Mouse (Mus musculus) small intestine, adult 2 months (tissue): ENCODE results near the gene Clec2l. TPM values are rescaled to one million over a fixed set of nuclear protein-coding genes. Genes with fewer than 3 reads are reported as not detected.

ENCODE experiments used
- H3K27ac ChIP-seq: fragments of 200-500 bp; 2 replicates; pipeline ENCODE4 v1.5.1; 2012; ENCODE audit warnings: low read depth, low read length, control low read depth, inconsistent platforms; ENCODE audit not compliant: insufficient read depth
- H3K27me3 ChIP-seq: fragments of 200-500 bp; 2 replicates; pipeline ENCODE4 v1.6.1; 2012; ENCODE audit warnings: mild to moderate bottlenecking, moderate library complexity, low read length, inconsistent platforms; ENCODE audit not compliant: control insufficient read depth, insufficient read depth
- H3K36me3 ChIP-seq: fragments of 200-500 bp; 2 replicates; pipeline ENCODE4 v1.6.1; 2012; ENCODE audit warnings: mild to moderate bottlenecking, low read length, control low read depth, inconsistent platforms; ENCODE audit not compliant: control insufficient read depth, insufficient read depth
- H3K4me1 ChIP-seq: fragments of 200-500 bp; 2 replicates; pipeline ENCODE4 v1.6.1; 2012; ENCODE audit warnings: low read length, inconsistent platforms, mixed read lengths; ENCODE audit not compliant: control insufficient read depth, insufficient read depth, insufficient read length
- H3K4me3 ChIP-seq: fragments of 200-500 bp; 2 replicates; pipeline ENCODE4 v1.5.1; 2012; ENCODE audit warnings: low read depth, mild to moderate bottlenecking, control low read depth, inconsistent platforms, low read length, moderate library complexity
- CTCF ChIP-seq: fragments of 200-500 bp; IDR thresholded peaks from 2 replicates; pipeline ENCODE4 v1.5.1; 2012; ENCODE audit warnings: low read depth, mild to moderate bottlenecking, control low read depth, inconsistent platforms, low read length, moderate library complexity, mixed read lengths; ENCODE audit not compliant: insufficient replicate concordance, insufficient read length; ENCODE audit errors: extremely low read depth
- POLR2A ChIP-seq: fragments of 200-500 bp; IDR thresholded peaks from 2 replicates; pipeline ENCODE4 v1.6.1; 2012; ENCODE audit warnings: low read depth, mild to moderate bottlenecking, control low read depth, inconsistent platforms, low read length, moderate library complexity
- WGBS: fragments of 180-500 bp; shearing (Covaris S2); methylation state at CpG from one replicate; pipeline ENCODE4 v1.1.7; 2018; 5-methylcytosine and 5-hydroxymethylcytosine counted together
- polyA plus RNA-seq: library from polyadenylated mRNA; depleted of rRNA; stranded (reverse); fragments of >200 nt; gene quantifications from 2 replicates; pipeline ENCODE4 v1.2.3, GENCODE M21; 2012; rRNA removed

Clec2l gene
- polyA plus RNA-seq, 1 experiment, result 0.53 TPM

DNA sequence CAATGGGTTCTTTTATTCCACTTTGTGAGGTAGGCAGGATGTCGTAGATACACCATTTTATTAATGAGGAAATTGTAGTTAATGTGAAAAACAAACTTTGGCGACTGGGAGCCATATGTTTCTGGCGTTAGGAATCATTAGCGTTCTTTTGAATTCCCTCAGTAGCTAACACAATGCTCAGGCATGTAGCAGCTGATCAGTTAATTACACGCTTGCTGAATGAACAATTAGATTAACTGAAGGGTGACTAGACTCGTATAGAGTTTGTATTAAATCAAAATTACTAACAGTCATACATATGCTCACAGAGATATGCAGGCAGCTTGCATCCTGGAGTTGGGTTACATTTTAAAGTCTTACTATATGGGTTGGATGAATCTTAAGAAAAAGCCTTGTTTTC is 56.4 kb downstream of the Clec2l start:
- 90% methylated on average over 6 of the region's 6 CpGs for WGBS
- Histone ChIP-seq H3K4me3 (no peak overlapping the region), H3K27ac (no peak overlapping the region), H3K36me3 (peaks cover 51% of the 10 kb centered on the region), H3K4me1 (no peaks in the 10 kb centered on the region), H3K27me3 (no peaks in the 10 kb centered on the region)
- no peak for TF ChIP-seq POLR2A

DNA sequence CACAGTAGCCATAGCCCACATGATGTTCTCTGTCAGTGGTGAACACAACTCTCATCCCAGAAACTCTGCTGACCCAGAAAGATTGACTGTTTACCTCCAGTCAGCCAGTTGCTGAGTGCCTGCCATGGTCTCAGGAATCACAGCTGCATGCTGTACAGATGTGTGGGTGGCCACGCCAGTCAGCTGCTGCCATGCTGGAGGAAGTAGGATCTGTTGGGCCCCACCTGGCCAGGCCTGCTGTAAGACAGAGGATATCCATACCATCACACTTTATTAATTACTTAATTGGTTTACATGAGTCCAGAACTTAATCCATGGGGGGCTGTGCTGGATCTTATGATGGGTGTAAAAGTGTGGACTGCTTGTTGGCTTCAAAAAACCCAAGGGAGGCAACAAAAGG is 58.5 kb downstream of the Clec2l start:
- WGBS, result 82% methylated on average over 1 of the region's 1 CpGs
- no peaks in the 10 kb centered on the region for H3K4me1 ChIP-seq
- H3K4me3 ChIP-seq, result no peak overlapping the region
- H3K36me3 ChIP-seq, result peaks cover 38% of the 10 kb centered on the region
- TF ChIP-seq POLR2A (no peak), CTCF (no peak)
- H3K27ac ChIP-seq, result no peak overlapping the region
- no peaks in the 10 kb centered on the region for H3K27me3 ChIP-seq

DNA sequence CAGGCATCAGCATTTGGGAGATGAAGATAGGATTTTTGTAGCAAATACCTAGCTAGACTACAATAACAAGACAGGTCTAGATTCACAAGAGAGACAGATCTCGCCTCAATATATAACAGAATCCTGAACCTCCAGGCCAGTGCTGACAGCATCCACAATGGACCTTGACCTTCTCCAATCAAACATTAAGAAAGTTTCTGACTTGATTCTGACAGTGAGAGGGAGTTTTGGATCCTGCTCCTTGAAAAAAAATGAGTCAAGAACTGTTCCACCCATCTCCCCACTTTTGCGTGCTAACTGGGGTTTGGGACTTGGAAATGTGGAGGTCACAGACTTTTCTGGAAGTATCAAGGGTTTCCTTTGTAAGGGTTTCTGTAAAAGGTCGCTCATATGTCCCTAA is 62.6 kb downstream of the Clec2l start:
- TF ChIP-seq POLR2A (no peak), CTCF (no peak)
- Histone ChIP-seq H3K4me1 (no peaks in the 10 kb centered on the region), H3K27me3 (no peaks in the 10 kb centered on the region), H3K27ac (no peak overlapping the region), H3K36me3 (peaks cover 30% of the 10 kb centered on the region), H3K4me3 (no peak overlapping the region)
- WGBS, result 93% methylated on average over 3 of the region's 3 CpGs

Other genes starting within 250 kb of the Clec2l start
- 1.8 and 5.1 TPM in 2 replicates for gene Ubn2, start 229.1 kb upstream of the Clec2l start, polyA plus RNA-seq
- gene Fmc1, start 129.6 kb upstream of the Clec2l start, polyA plus RNA-seq, result 206 and 314 TPM in 2 replicates
- 8.2 and 14.7 TPM in 2 replicates for gene Luc7l2, start 111.7 kb upstream of the Clec2l start, polyA plus RNA-seq
- 0.75 and 0.90 TPM in 2 replicates for gene Klrg2, start 25.8 kb upstream of the Clec2l start, polyA plus RNA-seq
- gene Tbxas1, start 212.3 kb downstream of the Clec2l start, polyA plus RNA-seq, result 1.7 and 1.8 TPM in 2 replicates
- 28.7 and 74.7 TPM in 2 replicates for gene Hipk2, start 213.1 kb downstream of the Clec2l start, polyA plus RNA-seq